Mouse (Mus musculus) natural killer cell, adult 2 months (primary cell): Measurements from ENCODE around the gene Tdo2.
A peak's percentile ranks its signal among the peaks of the same experiment; 100 is the strongest.

Experiments
- DNase-seq, 2 experiments: peaks; one replicate each; pipeline ENCODE4 v3.0.0; 2022; ENCODE audit warnings: low spot score in 2 of 2

Gene Tdo2

DNA sequence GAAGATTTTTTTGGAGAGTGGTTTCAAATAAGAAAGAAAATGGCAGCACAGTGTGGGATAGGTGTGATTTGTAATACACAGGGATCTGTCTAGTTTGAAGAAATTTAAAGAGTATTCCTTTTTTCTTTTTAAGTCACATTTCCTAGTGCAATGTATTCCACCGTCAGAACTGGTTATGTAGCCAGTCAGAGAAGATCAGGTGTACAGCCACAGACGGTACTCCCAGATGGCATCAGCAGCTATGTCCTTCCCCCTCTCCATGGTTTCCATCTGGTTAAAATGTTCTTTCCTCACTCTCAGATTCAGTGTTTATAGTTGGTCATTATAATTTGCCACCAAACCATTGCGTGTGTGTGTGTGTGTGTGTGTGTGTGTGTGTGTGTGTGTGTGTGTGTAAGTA is 32.9 kb downstream of the Tdo2 start:
- no peak for DNase-seq

- no peak for DNase-seq
Measured at GRCm38 (mm10) chr3:81942341-81942740, 33.7 kb downstream of the Tdo2 start.

DNA sequence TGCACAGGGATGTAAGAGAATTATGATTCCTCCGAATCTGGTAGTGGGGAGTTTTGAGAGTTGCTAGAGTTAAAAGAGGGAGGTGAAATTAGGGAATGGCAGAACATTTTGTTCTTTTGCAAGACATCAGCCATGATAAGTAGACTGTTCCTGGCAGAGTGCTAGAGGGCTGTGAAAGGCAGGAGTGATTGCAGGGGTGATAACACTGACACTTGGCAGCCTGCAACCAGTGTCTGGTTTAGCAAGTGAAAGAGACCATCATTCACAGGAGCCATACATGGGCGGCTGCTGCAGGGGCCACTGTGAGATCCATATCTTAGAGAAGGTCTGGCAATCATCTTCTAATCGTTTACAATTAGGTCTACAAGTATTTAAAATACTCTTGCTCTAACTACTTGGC is 37.1 kb downstream of the Tdo2 start:
- no peak for DNase-seq

DNA sequence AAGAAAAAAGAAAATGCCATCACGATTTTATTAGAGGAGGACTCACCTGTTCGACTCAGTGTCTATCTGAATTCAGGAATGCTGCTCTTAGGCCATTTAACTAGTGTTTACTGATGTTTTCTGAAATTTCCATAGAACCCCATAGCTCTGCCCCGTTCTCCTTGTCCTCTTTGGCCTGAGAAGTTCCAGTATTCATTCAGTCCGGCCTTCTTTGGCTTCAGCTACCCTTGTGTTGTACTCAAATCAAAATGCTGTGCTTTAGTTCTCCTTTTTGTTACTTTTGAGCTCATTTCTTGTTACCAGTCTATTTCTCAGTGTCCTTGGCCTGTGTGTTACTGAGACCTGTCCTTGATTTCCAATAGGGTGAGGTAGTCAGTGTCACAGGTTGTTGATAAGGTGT is 42.7 kb downstream of the Tdo2 start:
- DNase-seq: no peak

- DNase-seq: peak; percentile 84 to 86
Measured at GRCm38 (mm10) chr3:81932141-81933101, 43.6 kb downstream of the Tdo2 start, which contains the start of gene Ctso. Ctso (plus strand) TSS chr3:81932601.

DNA sequence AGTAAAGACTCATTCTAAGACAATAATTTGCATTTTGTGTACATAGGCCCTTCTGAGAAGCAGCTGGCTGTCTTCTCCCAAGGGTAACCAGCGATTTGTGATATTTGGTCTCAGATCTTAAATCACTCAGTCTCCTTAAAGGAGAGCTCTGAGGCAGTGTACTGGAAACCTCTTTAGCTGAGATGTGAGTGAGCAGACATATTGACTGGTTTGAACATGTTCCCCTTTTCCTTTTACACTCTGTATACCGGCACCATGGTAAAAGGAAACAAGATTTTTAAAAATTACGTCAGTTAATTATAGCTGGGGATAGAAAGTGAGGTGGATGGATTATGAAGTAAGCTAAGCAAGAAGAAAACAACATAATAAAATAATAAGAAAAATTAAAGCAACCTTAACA is 44.3 kb downstream of the Tdo2 start:
- no peak for DNase-seq

DNA sequence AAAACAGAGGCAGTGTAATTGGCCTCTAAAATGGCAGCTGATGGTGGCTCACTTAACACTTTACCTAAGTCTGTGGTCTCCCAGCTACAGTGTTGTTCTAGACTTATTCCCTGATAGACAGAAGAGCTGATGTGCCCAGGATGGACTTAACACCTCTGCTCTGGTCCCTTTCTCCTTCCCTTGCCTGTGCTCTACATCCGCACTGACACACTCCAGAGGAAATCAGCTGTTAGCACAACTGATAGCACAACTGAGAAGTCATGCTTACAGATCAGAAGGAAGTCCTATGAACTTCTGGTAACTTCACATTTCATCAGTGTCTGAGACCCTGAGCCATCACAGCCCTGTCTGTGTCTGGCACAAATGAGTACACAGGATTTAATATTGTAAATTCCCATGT is 46.9 kb downstream of the Tdo2 start:
- no peak for DNase-seq

DNA sequence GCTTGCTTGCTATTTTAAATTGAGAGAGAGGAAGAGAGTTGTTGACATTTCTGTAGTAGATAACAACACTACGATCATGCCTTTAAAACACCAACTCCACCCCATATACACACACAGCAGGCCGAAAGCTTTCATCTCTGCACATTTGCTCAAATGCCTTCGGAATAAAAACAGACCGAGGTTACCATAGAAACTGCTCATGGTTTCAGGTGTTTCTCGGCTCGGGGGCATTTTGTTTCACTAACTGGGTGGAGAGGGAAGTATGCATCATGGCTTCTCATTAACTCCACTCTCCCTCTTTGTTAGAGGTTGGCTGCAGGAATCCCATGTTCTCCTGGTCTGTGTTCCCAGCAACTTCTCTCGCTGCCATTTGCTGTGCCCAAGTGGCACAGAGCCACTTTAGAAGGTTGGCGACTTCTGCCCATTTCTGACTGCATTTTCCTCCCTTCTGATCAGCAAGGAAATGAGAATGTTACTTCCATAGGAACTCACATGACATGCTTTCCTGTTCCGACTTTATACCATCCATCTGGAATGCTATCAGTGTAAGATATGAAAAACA is 49.2 kb downstream of the Tdo2 start:
- DNase-seq: peak in 1 of 2 experiments; percentile 36

- DNase-seq: peak in 1 of 2 experiments; percentile 70
Measured at GRCm38 (mm10) chr3:81925856-81926255, 50.1 kb downstream of the Tdo2 start.

DNA sequence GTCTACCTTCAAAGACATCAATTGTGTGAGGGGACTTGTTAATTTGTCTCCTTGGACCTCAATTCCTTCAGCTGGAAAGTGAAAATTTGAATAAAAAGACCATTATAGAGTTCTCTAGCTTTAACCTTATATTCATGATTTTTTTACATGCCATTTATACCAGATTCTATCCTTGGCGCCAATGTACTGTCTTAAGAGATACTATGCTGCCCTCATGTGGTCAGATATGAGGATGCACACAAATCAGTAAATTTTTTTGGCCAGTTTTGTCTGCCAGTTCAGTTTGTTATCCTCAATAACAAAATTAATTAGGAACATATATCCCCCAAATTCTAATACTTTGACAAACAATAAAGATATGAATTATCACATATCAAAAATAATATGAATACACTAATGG is 51.1 kb downstream of the Tdo2 start:
- DNase-seq: peak; percentile 35 to 55

- no peak for DNase-seq
Measured at GRCm38 (mm10) chr3:81922910-81923309, 53.1 kb downstream of the Tdo2 start.

GRCm38 (mm10) chr3:81919681-81920080 is 56.3 kb downstream of the Tdo2 start:
- no peak for DNase-seq

DNA sequence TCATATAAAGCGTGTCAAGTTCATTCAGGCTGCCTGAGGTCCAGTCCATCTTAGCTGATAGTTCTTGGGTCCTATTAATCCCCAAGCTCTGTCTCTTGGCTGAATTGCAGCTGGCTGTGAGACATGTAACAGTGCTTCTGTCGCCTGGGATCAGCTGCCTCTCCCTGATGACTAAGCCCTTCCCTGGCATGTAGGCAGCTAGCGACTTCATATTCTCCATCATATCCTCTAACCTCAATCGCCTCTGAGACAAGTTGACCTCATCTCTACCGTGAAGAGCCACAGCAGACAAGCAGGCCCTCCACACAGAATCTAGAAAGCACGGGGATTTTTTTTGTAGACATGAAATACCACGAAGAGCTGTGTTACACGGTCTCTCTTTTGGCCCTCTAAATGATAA is 57.8 kb downstream of the Tdo2 start:
- no peak for DNase-seq

DNA sequence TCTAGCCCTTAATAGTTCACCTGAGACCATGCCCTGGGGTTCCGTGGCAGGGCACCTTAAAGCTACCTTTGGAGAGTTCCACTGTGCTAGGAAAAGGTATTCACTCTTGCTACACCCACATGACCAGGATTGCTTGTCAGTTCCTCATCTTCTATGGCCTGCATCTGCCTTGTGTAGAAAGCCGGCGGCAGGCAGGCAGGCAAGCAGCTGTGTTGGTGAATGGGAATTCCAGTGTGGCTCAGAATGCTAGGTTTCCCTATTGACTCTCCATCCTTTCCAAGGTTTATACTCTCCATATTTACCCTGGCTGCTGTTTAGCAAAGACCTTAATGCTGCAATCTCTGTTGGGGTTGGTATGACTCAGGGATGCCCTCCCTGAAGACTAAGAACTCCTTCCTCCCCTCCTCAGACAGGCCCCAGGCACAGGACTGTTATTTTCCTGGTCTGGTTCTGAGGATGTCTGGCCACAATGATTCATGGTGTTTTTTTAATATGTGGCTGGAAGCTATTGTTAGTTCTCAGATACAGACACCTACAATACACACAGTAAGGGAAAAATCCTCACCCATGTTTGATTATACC is 58.6 kb downstream of the Tdo2 start:
- DNase-seq: no peak

- DNase-seq: no peak
Measured at GRCm38 (mm10) chr3:81916030-81916686, 59.8 kb downstream of the Tdo2 start.

DNA sequence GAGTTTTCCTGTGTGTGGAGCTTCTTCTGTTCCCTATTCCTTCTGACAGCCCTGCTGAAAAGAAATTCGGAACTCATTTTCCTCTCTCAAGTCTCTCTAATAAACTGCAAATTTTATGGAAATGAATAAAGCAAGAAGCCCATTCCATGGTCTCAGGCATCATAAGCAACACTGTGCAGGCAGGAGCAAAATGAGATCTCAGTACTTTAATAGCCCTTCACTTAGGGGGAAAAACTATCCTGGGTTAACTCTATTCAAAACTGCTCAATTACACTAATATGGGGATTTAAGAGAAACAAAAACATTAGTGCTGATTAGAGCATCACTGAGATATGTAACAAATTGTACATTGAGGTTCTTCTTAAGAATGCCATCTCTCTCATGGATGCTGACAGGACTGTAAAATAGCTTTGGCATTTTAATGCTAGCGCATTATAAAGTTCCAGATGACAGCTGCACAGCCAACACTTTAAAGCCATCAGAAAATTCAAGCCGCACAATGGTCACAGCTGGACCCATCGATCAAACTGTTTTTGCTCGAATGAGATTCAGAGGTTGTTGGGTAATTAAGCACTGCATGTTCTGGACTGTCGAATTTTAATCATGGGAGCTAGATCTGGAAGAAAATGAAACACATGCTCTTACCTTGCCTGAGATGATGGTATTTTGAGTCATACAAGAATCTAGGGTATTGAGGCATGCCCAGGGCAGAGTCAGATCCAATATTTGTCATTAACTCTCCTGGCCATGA is 65.5 kb downstream of the Tdo2 start:
- DNase-seq: no peak
